Mouse (Mus musculus) CD4-positive, CD25-positive, alpha-beta regulatory T cell, adult 9 weeks (primary cell): ENCODE results near the gene Nfyc. TPM values are rescaled to one million over a fixed set of nuclear protein-coding genes. Genes with fewer than 3 reads are reported as not detected.

Experiments
- polyA plus RNA-seq: library from polyadenylated mRNA; unstranded; fragments of 100-300 nt; shearing (Covaris generic); gene quantifications from one replicate; pipeline ENCODE4 v1.2.1, GENCODE M21; 2017

Gene Nfyc
- 59.8 TPM for polyA plus RNA-seq

GRCm38 (mm10) chr4:120831472-120831871 lies at the start of gene Nfyc:
Gene Nfyc, minus strand, starts transcription at chr4:120831572.

GRCm38 (mm10) chr4:120854588-120855319 lies 23.4 kb upstream of the Nfyc start, which contains the start of gene Rims3:
Gene Rims3, plus strand, starts transcription at chr4:120854816.

GRCm38 (mm10) chr4:120747941-120748866 lies 83.2 kb downstream of the Nfyc start, which contains the start of gene Kcnq4:
Gene Kcnq4, minus strand, starts transcription at chr4:120748612.

Other genes starting within 250 kb of the Nfyc start
- gene Gm8439, start 242.8 kb downstream of the Nfyc start, polyA plus RNA-seq = not detected
- 0.30 TPM for gene Cited4, start 165.0 kb downstream of the Nfyc start, polyA plus RNA-seq
- 0.16 TPM for gene Kcnq4, start 83.0 kb downstream of the Nfyc start, polyA plus RNA-seq
- 0.94 TPM for gene Rims3, start 23.2 kb upstream of the Nfyc start, polyA plus RNA-seq
- 33.1 TPM for gene Exo5, start 93.4 kb upstream of the Nfyc start, polyA plus RNA-seq
- gene Zfp69, start 120.1 kb upstream of the Nfyc start, polyA plus RNA-seq = 1.1 TPM
- 32.2 TPM for gene Smap2, start 185.7 kb upstream of the Nfyc start, polyA plus RNA-seq
- not detected for gene Col9a2, start 207.8 kb upstream of the Nfyc start, polyA plus RNA-seq